Mouse (Mus musculus): Measurements from ENCODE around the gene Nfkbid.

DNA sequence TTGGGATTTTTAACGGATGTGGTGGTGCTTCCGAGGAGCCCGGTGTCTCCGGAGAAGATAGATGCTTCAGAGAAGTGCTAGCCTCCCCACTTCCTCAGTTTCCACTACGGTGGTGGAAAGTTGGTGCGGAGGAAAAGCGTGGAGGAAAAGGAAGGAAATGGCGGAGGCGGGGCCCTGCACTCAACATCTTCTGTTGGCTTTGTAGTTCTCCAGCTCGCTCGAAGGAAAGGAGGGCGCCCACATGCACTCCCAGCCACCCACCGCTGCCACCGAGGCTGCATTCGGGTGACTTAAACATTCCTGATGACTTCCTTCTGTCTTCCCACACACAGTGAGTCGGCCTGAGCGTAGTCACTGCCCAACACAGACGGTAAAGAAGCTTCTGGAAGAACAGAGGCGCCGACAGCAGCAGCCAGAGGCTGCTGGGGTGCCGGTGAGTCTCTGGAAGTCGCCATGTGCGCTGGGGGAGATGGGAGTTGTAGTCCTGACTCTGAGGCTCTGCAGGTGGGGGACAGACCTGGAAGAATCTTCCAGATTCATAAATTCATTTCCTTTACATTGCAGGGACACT lies 1.6 kb downstream of the Nfkbid start:
- TF ChIP-seq CTCF (IDR thresholded peaks at IDR 0.05; ENCODE audit: control insufficient read depth, insufficient read depth, insufficient read length) (no peak), USF1 (IDR thresholded peaks at IDR 0.05; ENCODE audit: low read depth) (no peak), MAX (IDR thresholded peaks at IDR 0.05) (no peak), CEBPB (IDR thresholded peaks at IDR 0.05; ENCODE audit: low read depth) (no peak), MYOG (IDR thresholded peaks at IDR 0.05; ENCODE audit: control insufficient read depth, extremely low read depth, insufficient read length) (no peak)

All from C2C12 (cell line).